Mouse (Mus musculus) kidney, postnatal 4 days (tissue): ENCODE data around the gene Olfr152.

Experiments
- DNase-seq, 2 experiments: peaks; one replicate each; pipeline ENCODE4 v3.0.0; 2021; ENCODE audit warnings: mixed read lengths in 2 of 2

Olfr152 gene

DNA sequence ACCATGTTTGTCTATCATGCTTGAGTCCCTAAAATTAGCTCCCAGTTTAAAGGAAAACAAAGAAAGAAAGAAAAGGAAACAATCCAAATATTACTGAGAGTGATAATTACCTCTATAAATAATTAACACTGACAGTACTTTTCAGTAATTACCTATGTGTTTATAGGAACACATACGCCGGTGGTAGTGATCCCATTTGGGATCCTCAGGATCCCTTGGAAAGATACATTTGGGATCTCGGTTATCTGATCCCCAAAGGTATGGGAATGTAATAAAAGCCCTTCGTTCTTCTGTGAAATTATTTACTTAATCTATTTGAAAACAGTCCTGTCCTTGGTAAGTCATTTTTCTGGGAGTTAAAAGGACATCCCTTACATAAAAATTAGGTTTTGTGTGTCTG is at the start of gene Olfr152:
Olfr152 (plus strand) TSS at position 301 of the 400 bp plus-strand sequence.
- DNase-seq: no peak

DNA sequence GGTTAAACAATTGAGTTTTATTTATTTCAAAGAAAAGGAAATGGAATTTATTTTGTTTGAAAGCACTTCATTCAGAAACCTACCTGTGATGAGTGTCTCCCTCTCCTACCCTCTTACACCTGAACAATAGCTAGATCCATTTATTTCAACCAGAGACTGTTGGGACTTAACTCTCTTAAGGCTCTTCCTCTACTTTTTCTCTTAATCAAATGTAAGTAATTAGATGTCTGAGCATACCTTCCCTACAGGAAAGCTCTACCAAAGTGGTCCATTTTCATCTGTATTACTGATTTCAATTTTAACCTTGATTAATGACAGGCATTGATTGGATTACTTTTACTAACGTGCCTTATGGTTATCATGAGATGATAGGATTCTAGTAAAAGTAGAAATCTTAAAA is 39.4 kb upstream of the Olfr152 start, which contains the start of gene Olfr1138:
Olfr1138 (minus strand) TSS at position 101 of the 400 bp plus-strand sequence.
- no peak for DNase-seq

DNA sequence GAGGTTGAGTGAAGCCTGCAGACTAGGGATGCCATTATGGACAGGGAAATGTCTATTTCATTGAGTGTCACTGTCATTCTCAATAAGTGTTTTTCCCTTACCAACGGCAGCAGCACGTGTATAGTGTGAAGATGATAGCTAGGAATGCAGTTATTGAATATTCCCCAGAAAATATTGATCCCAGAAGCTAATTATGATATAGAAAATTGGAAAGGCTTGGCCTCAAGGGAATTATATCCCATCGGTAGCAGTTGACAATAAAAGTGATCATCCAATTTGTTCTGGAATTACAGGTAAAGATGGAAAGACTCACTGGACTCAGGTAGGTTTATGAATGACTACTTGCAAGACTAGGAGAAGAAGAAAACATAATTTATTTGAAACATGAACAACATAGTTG is 35.8 kb upstream of the Olfr152 start, which contains the start of gene Olfr1140:
Olfr1140 (plus strand) TSS at position 301 of the 400 bp plus-strand sequence.
- no peak for DNase-seq

DNA sequence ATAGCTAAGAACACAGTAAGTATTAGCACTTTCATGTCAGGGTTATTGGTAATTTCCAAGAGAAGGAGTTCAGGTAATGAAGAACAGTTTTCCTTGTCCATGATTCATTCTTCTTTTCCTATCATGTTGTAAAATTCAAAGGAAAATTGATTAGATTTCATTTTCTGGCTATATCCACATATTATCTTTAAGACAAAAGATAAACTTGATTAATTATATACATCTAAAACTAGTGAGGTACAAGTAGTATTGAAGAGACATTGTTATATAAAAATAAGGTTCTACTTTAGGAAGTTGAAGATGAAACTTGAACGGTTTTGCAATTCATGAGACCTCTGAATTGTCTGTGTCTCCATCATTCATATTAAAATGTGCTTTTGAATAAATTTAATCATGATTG is 25.4 kb upstream of the Olfr152 start, which contains the start of gene Olfr1141:
Olfr1141 (minus strand) TSS at position 101 of the 400 bp plus-strand sequence.
- DNase-seq: no peak

DNA sequence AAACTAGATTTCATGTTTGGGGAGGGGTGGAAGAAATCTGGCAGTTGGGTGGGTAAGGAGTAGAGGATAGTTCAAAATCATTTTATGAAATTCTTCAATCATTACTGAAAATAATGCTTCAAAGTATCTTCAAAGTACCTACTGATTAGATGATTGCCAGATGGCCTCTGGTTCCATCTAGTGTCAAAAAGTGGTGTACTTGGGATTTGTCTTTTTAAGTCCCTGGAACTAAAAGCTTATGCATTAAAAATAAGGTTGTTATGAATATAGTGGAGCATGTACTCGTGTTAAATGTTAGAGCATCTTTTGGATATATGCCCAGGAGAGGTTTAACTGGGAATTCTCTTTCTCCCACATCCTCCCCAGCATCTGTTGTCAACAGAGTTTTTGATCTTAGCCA is 3.1 kb upstream of the Olfr152 start:
- no peak for DNase-seq

DNA sequence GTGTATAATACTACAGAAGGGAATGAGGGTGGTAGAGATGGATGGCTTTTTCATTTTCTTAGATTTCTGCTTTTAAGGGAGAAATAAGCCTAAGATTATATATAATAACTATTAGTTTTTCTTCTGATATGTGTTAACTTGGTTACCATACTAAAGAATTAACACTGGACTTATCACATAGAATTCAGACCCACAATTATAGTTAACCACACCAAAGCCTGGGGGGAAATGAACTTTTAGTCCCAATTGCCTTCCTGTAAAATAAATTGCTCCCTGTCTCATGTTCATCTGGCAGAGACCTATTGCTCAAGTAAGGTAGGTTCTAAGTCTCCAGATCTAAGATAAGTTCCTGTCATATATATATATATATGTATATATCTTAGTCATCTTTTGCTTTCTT is 21.0 kb downstream of the Olfr152 start, which contains the start of gene Olfr1143:
Olfr1143 (plus strand) TSS at position 301 of the 400 bp plus-strand sequence.
- no peak for DNase-seq

DNA sequence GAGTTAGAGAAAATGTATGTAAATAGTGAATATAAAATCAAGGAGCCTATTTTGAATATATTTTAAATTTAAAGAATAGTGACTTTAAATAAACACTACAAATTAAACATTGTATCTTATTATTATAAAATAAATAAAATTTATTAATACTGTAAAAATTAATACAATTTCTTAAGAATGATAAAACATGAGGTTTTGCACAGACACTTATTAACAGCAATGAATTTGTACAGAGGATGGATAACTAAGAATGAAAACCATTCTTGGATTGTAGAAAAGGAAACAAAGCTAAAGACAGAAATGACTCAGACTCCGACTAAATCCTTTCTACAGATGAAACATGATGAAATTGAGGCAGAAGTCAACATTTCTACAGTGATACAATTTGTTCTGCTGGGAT is 30.2 kb downstream of the Olfr152 start, which contains the start of gene Olfr1145:
Olfr1145 (plus strand) TSS at position 301 of the 400 bp plus-strand sequence.
- no peak for DNase-seq

DNA sequence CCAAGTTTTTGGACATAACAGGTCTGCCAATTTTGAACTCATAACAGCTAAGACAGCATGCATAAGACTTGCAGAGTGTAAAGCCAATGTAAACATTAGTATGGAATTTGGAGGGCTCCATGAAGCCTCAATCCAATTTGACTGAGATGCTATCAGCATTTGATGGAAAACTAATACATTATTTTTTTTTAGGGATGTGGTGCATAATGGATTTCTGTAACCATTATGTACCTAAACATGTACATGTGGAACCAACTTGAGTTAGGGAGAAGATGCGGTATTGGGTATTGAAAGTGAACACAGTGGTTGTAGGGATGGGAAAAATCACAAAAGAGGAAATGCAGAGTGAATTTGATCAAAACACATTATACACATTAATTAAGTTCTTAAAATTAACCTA is 51.0 kb downstream of the Olfr152 start, which contains the start of gene Olfr1148:
Olfr1148 (plus strand) TSS at position 301 of the 400 bp plus-strand sequence.
- no peak for DNase-seq
